Mouse (Mus musculus) myocyte (in vitro differentiated cells): ENCODE measurements around the gene Sox21.

ENCODE experiments used
- CEBPB ChIP-seq: IDR thresholded peaks from 2 replicates; pipeline ENCODE4 v1.6.1; 2011; ENCODE audit warnings: mild to moderate bottlenecking, moderate library complexity; ENCODE audit not compliant: poor library complexity, insufficient read depth, severe bottlenecking
- E2F4 ChIP-seq: IDR thresholded peaks from one replicate; pipeline ENCODE4 v1.6.1; 2011; ENCODE audit warnings: mild to moderate bottlenecking, control low read depth, moderate library complexity; ENCODE audit not compliant: insufficient read depth
- MAX ChIP-seq: IDR thresholded peaks from one replicate; pipeline ENCODE4 v1.6.1; 2011; ENCODE audit warnings: low read depth, mild to moderate bottlenecking, control low read depth
- MYOG ChIP-seq, 3 experiments: IDR thresholded peaks; one replicate each; pipeline ENCODE4 v1.6.1; 2011; ENCODE audit warnings: control low read depth in 2 of 3, low read depth in 2 of 3, mild to moderate bottlenecking in 2 of 3; ENCODE audit not compliant: insufficient read length in 2 of 3, control insufficient read depth in 1 of 3, insufficient read depth in 1 of 3
- POLR2A ChIP-seq: IDR thresholded peaks from one replicate; pipeline ENCODE4 v1.6.1; 2011; ENCODE audit warnings: low read depth, mild to moderate bottlenecking, control low read depth, moderate library complexity; ENCODE audit not compliant: insufficient read length
- TCF3 ChIP-seq: IDR thresholded peaks from one replicate; pipeline ENCODE4 v1.6.1; 2011; ENCODE audit warnings: low read depth, control low read depth; ENCODE audit not compliant: insufficient read length

- TF ChIP-seq MAX: no peak
- no peak for TF ChIP-seq POLR2A
- no peak for TF ChIP-seq CEBPB
- no peak for TF ChIP-seq TCF3
- TF ChIP-seq E2F4: no peak
- TF ChIP-seq MYOG (IDR thresholded peaks at IDR 0.05; ENCODE audit: control insufficient read depth in 1 of 3, insufficient read depth in 1 of 3, insufficient read length in 2 of 3, low read depth in 2 of 3): no peak
Measured at GRCm38 (mm10) chr14:118233786-118234540, 2.9 kb downstream of the Sox21 start.
